Mouse (Mus musculus) testis, adult 2 months (tissue): Measurements from ENCODE around the gene Vwa1. TPM values are rescaled to one million over a fixed set of nuclear protein-coding genes. Genes with fewer than 3 reads are reported as not detected.

Experiments used
- H3K27ac ChIP-seq: fragments of 200-500 bp; 2 replicates; pipeline ENCODE4 v1.5.1; 2012; ENCODE audit warnings: low read depth, low read length; ENCODE audit not compliant: control insufficient read depth, insufficient read depth
- H3K27me3 ChIP-seq: fragments of 200-500 bp; 2 replicates; pipeline ENCODE4 v1.6.1; 2012; ENCODE audit warnings: mild to moderate bottlenecking, low read length, moderate library complexity; ENCODE audit not compliant: control insufficient read depth, insufficient read depth
- H3K36me3 ChIP-seq: fragments of 200-500 bp; 2 replicates; pipeline ENCODE4 v1.6.1; 2012; ENCODE audit warnings: mild to moderate bottlenecking, low read length; ENCODE audit not compliant: control insufficient read depth, insufficient read depth
- H3K4me1 ChIP-seq: fragments of 200-500 bp; 2 replicates; pipeline ENCODE4 v1.6.1; 2012; ENCODE audit warnings: low read length; ENCODE audit not compliant: control insufficient read depth, insufficient read depth
- H3K4me3 ChIP-seq: fragments of 200-500 bp; 2 replicates; pipeline ENCODE4 v1.5.1; 2012; ENCODE audit warnings: low read depth, mild to moderate bottlenecking, low read length, moderate library complexity, mixed read lengths; ENCODE audit not compliant: control insufficient read depth
- CTCF ChIP-seq: fragments of 200-500 bp; IDR thresholded peaks from 2 replicates; pipeline ENCODE4 v1.5.1; 2012; ENCODE audit warnings: low read depth, mild to moderate bottlenecking, inconsistent platforms, low read length, moderate library complexity; ENCODE audit not compliant: control insufficient read depth, insufficient read depth, insufficient replicate concordance
- POLR2A ChIP-seq: fragments of 200-500 bp; IDR thresholded peaks from 2 replicates; pipeline ENCODE4 v1.6.1; 2012; ENCODE audit warnings: low read depth, mild to moderate bottlenecking, inconsistent platforms, low read length, moderate library complexity; ENCODE audit not compliant: control insufficient read depth
- polyA plus RNA-seq: library from polyadenylated mRNA; depleted of rRNA; stranded (reverse); fragments of >200 nt; gene quantifications from 2 replicates; pipeline ENCODE4 v1.2.3, GENCODE M21; 2012; rRNA removed

Gene Vwa1
- polyA plus RNA-seq, 1 experiment, result 5.6 TPM

DNA sequence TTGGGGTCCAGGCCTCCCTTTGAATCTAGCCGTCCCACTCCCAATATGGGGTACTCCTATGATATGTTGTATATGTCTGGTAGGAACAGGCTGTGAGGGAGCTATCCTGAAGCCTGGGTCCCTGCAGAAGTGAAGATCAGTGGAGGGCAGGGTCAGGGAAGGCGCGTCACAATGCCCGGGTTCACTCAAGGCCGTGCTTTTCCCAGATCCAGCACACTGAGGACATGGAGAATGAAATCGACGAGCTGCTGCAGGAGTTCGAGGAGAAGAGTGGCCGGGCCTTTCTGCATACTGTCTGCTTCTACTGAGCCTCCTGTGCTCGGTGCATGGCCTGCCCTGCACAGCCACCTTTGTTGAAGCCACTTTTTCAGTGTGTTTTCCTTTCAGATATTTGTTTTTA, 41.2 kb downstream of the Vwa1 start:
- TF ChIP-seq POLR2A (peak; percentile 44; the same call in 1 of the 2 replicates), CTCF (no peak)
- no peaks in the 10 kb centered on the region for H3K27me3 ChIP-seq
- peak overlapping the region; percentile 23; the same call in 1 of the 2 replicates for H3K27ac ChIP-seq
- no peaks in the 10 kb centered on the region for H3K36me3 ChIP-seq
- peaks cover 13% of the 10 kb centered on the region for H3K4me1 ChIP-seq
- peak overlapping the region; percentile 50 for H3K4me3 ChIP-seq

DNA sequence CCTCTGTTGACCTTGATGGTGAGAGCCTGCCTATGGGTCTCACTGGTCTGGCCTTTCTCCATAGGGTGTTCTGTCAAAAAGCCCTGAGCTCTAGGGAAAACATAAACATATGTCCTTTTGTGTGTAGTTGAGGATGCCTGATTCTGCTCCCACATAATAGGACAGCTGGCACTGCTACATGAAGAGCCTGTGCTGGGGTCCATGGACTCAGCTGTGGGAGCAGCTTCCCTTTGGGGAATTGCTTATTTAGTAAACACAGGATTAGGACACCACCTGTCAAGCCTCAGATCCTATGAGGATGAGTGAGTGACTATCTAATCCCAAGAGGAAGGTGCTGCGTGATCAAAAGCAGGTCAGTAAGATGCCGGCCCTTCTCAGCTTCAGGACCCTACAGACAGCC, 46.5 kb downstream of the Vwa1 start:
- no peak overlapping the region for H3K4me3 ChIP-seq
- H3K27ac ChIP-seq, result no peak overlapping the region
- H3K36me3 ChIP-seq, result no peaks in the 10 kb centered on the region
- no peaks in the 10 kb centered on the region for H3K27me3 ChIP-seq
- TF ChIP-seq CTCF (no peak), POLR2A (no peak)
- no peaks in the 10 kb centered on the region for H3K4me1 ChIP-seq

DNA sequence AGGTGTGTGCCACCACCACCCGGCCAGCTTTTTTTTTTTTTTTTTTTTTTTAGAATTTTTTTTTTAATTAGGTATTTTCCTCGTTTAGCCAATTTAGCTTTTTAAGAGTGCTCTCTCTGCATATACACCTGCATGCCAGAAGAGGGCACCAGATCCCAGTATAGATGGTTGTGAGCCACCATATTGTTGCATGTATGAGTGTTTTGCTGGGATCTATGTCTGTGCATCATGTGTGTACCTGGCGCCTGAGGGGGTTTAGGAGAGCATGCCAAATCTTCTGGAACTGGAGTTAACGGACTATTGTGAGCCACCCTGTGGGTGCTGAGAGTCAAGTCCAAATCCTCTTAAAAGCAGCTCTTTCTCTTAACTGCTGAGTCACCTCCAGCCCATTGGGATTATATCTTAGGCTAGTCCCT, 52.8 kb downstream of the Vwa1 start:
- TF ChIP-seq POLR2A (no peak), CTCF (peak; percentile 5; the same call in 1 of the 2 replicates)
- no peaks in the 10 kb centered on the region for H3K27me3 ChIP-seq
- H3K27ac ChIP-seq, result no peak overlapping the region
- no peaks in the 10 kb centered on the region for H3K4me1 ChIP-seq
- no peak overlapping the region for H3K4me3 ChIP-seq
- H3K36me3 ChIP-seq, result no peaks in the 10 kb centered on the region

Other genes starting within 250 kb of the Vwa1 start
- 43.1 and 48.9 TPM in 2 replicates for gene Nadk, start 212.3 kb downstream of the Vwa1 start, polyA plus RNA-seq
- gene Slc35e2, start 173.3 kb downstream of the Vwa1 start, polyA plus RNA-seq, result 3.2 and 3.5 TPM in 2 replicates
- 23.6 and 29.9 TPM in 2 replicates for gene Cdk11b, start 149.8 kb downstream of the Vwa1 start, polyA plus RNA-seq
- gene Gm10563, start 129.3 kb downstream of the Vwa1 start, polyA plus RNA-seq, result not detected in 2 replicates
- 3.7 and 5.9 TPM in 2 replicates for gene Mmp23, start 121.3 kb downstream of the Vwa1 start, polyA plus RNA-seq
- 39.3 and 40.6 TPM in 2 replicates for gene Mib2, start 105.5 kb downstream of the Vwa1 start, polyA plus RNA-seq
- gene Fndc10, start 80.4 kb downstream of the Vwa1 start, polyA plus RNA-seq, result 2.7 and 3.3 TPM in 2 replicates
- gene Ssu72, start 69.9 kb downstream of the Vwa1 start, polyA plus RNA-seq, result 34.6 and 37.4 TPM in 2 replicates
- gene Tmem240, start 39.9 kb downstream of the Vwa1 start, polyA plus RNA-seq, result 1.5 and 1.8 TPM in 2 replicates
- gene Atad3a, start 13.6 kb downstream of the Vwa1 start, polyA plus RNA-seq, result 18.7 and 23.4 TPM in 2 replicates
- gene Tmem88b, start 11.2 kb upstream of the Vwa1 start, polyA plus RNA-seq, result 1.0 TPM in 2 replicates
- gene Ankrd65, start 15.7 kb upstream of the Vwa1 start, polyA plus RNA-seq, result 0.08 and 0.27 TPM in 2 replicates
- 134 and 144 TPM in 2 replicates for gene Mrpl20, start 28.2 kb upstream of the Vwa1 start, polyA plus RNA-seq
- gene Ccnl2, start 37.8 kb upstream of the Vwa1 start, polyA plus RNA-seq, result 35.4 and 38.4 TPM in 2 replicates
- 108 and 116 TPM in 2 replicates for gene Aurkaip1, start 56.6 kb upstream of the Vwa1 start, polyA plus RNA-seq
- gene Mxra8, start 65.0 kb upstream of the Vwa1 start, polyA plus RNA-seq, result 114 and 149 TPM in 2 replicates
- 132 and 135 TPM in 2 replicates for gene Dvl1, start 72.7 kb upstream of the Vwa1 start, polyA plus RNA-seq
- 1.9 and 2.3 TPM in 2 replicates for gene Tas1r3, start 88.7 kb upstream of the Vwa1 start, polyA plus RNA-seq
- gene Cptp, start 94.7 kb upstream of the Vwa1 start, polyA plus RNA-seq, result 223 and 230 TPM in 2 replicates
- gene Ints11, start 94.8 kb upstream of the Vwa1 start, polyA plus RNA-seq, result 19.9 and 21.7 TPM in 2 replicates
- 20.3 and 23.5 TPM in 2 replicates for gene Pusl1, start 117.1 kb upstream of the Vwa1 start, polyA plus RNA-seq
- 9.0 and 11.3 TPM in 2 replicates for gene Acap3, start 117.1 kb upstream of the Vwa1 start, polyA plus RNA-seq
- gene Ube2j2, start 169.1 kb upstream of the Vwa1 start, polyA plus RNA-seq, result 80.7 and 95.4 TPM in 2 replicates
- gene C1qtnf12, start 187.6 kb upstream of the Vwa1 start, polyA plus RNA-seq, result 30.7 and 31.6 TPM in 2 replicates
- 2.4 and 2.5 TPM in 2 replicates for gene B3galt6, start 218.0 kb upstream of the Vwa1 start, polyA plus RNA-seq
- gene Sdf4, start 218.2 kb upstream of the Vwa1 start, polyA plus RNA-seq, result 47.6 and 50.5 TPM in 2 replicates
- 2.8 and 3.4 TPM in 2 replicates for gene Tnfrsf4, start 239.1 kb upstream of the Vwa1 start, polyA plus RNA-seq